Mouse (Mus musculus) gonadal fat pad, adult 2 months (tissue): Measurements from ENCODE around the gene Gm42957. TPM values are rescaled to one million over a fixed set of nuclear protein-coding genes. Genes with fewer than 3 reads are reported as not detected.
A peak's percentile ranks its signal among the peaks of the same experiment; 100 is the strongest.
"Not testable (repeated sequence)": the region's sequence is repeated elsewhere in the genome, so short reads cannot be mapped to it uniquely, and the experiment has no call there.

Source experiments
- DNase-seq: peaks from one replicate; pipeline ENCODE4 v3.0.0-alpha.2; 2012; ENCODE audit warnings: low read depth
- polyA plus RNA-seq: library from polyadenylated mRNA; depleted of rRNA; stranded (reverse); fragments of >200 nt; gene quantifications from 2 replicates; pipeline ENCODE4 v1.2.3, GENCODE M21; 2012

The Gm42957 gene
- polyA plus RNA-seq, 1 experiment, result 0.09 TPM

GRCm38 (mm10) chr3:96617941-96618340, 17.3 kb upstream of the Gm42957 start:
- DNase-seq, result no peak

DNA sequence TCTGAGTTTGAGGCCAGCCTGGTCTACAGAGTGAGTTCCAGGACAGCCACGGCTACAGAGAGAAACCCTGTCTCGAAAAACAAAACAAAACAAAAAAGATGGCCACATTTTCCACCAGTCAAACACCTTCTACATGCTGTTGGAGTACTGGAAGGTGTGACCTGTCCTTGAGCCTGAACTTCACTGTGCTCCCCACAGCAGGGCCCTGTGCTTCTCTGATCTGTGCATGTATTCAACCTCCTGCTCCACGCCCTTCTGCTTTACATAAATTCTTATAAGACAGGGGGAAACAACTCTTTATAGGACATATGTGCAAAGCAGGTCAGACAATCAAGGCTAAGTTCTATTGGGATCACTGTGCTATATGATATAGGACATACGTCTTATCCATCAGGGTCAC, 12.1 kb upstream of the Gm42957 start:
- DNase-seq, result no peak

DNA sequence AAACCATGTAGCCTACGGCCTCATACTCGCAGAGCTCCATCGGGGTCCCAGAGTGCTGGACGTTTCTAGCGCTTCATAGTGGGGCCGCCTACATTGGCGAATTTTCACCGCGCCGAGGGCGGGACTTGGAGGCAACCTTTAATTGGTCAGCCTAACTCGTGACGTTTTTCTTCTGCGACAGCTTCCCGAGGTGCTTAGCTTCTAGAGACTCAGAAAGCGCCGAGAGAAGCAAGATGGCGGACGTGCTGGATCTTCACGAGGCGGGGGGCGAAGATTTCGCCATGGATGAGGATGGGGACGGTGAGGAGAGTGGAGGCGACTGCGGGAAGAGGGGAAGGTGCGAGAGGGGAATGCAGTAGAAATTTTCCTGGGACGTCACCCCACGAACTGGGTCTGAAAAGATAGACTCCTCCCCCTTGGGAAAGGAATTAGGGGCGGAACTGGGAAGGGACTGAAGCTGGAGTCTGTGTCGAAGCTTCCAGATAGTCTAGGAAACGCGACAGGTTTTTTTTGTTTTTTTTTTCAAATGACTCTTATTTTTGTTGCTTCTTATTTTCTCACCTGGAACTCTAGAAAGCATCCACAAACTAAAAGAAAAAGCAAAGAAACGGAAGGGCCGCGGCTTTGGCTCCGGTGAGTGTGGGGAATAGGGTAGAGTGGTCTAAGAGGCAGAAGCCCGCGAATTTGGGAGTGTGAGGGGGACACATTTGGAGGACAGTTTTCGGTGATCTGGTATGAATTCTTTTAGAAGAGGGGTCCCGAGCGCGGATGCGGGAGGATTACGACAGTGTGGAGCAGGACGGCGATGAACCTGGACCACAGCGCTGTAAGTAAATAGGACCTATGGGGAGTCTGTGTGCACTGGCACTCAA, 5.3 kb upstream of the Gm42957 start, which contains the start of gene Rbm8a:
Gene Rbm8a, plus strand, starts transcription at position 205 of the 872 bp plus-strand sequence.
- DNase-seq, result peak; percentile 84

DNA sequence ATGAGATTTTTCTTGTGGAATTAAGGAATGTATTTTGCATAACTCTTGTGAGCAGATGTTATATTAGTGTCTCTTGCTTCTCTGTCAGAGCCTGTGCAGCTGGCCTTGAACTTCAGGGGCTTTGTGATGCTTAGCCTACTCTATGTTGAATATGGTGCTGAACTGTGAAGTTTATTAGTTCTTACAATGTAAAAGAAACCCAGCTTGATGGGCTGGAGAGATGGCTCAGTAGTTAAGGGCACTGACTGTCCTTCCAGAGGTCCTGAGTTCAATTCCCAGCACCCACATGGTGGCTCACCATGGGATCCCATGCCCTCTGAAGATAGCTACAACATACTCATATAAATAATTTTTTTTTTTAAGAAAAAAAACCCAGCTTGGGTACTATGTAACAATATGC, 3.2 kb upstream of the Gm42957 start:
- no peak for DNase-seq

DNA sequence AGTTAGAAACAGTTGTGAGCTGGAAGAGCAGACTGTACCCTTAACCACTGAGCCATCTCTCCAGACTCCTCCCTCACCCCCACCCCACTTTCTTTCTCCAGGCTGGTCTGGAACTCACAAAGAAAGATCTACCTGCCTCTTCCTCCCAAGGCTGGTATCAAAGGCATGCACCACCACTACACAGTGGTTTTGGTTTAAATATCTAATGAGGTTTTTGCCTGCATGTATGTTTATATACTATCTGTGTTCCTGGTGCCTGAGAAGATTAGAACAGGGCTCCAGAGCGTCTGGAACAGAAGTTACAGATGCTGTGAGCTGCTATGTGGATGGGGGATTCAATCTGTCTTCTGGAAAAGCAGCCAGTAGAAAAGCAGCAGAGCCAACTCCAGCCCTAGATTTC, 1.3 kb upstream of the Gm42957 start:
- DNase-seq, result no peak

DNA sequence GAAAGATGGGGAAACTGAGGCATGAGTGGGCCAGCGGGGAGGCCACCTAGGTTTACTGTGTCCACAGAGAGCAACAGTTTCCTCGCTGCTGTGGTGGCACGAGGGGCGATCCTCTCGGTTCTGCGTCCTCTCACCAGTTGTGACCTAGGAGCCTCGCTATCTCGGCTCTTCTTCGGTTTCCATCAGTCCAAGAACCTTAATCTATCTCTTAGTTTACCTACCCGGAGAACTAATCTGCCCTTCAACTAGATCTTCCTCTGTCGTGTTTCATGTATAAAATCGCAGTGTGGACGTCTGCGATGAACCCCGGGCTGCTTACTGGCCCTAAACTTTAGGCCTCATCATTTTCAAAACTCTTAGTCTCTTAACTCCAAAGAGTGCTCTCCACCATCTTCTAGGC, 632 bp downstream of the Gm42957 start:
- DNase-seq, result no peak

DNA sequence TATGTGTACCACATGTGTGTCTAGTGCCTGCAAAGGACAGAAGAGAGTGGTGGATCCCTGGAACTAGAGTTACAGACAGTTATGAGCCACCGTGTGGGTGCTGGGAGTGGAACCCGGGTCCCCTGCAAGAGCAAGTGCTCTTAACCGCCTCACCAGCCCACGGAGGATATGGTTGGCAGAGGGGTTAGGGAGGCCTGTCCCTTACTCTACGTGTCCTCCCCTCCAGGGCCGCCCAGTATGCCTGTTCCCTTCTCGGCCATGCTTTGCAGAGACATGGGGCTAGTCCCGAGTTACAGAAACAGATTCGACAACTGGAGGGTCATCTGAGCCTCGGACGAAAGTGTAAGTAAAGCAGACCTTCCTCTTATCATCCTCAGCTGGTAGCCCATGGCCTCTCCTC, 1.2 kb downstream of the Gm42957 start:
- no peak for DNase-seq

DNA sequence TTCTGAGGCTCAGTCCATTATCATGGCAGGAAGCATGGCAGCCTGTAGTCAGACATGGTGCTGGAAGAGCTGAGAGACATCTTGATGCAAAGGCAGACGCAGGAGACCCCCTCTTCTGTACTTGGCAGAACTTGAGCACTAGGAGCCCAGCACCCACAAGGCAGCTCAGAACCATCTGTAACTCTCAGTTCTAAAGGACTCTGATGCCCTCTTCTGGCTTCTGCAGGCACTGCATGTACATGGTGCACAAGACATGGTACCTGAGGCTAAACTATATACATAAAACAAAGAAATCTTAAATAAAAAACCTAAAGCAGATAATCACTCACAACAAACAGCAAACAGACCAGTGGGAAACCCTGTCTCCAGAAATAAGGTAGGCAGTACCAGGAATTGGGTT, 3.9 kb downstream of the Gm42957 start:
- no peak for DNase-seq

GRCm38 (mm10) chr3:96645018-96645649, 9.9 kb downstream of the Gm42957 start, which contains the start of gene Itga10:
Gene Itga10, plus strand, starts transcription at chr3:96645584.
- DNase-seq, result no peak

DNA sequence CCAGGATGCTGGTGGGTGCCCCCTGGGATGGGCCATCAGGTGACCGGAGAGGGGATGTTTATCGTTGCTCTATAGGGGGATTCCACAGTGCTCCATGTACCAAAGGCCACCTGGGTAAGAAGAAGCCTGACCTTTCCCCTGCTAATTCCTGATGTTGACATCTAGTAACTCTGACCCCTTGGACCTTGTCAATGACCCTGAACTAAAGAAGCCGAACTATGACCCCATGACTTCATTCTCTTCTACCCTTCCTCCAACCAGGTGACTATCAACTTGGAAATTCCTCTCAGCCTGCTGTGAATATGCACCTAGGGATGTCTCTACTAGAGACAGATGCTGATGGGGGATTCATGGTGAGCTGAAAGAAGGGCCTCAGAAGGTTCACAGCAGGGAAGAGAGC, 12.1 kb downstream of the Gm42957 start:
- DNase-seq, result no peak

DNA sequence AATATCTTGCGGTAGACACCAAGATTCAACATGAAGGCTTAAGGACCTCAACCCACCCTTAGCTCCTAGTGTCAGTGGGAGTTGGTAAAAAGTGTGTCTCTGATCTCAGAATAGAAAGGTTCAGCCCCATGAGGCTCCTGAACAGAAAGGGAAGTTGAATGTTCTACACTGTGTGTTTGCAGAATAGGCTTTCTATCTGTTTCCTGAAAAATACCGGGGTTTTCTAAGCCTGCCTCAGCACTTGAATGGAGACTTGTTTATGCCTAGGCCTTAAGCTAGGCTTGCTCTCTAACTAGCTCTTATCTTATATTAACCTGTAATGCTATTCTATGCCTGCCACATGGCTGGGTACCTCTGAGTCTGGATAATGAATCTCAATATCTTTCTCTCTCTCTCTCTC, 25.6 kb downstream of the Gm42957 start:
- no peak for DNase-seq

GRCm38 (mm10) chr3:96662731-96663316, 27.6 kb downstream of the Gm42957 start:
- no peak for DNase-seq

GRCm38 (mm10) chr3:96663432-96664239, 28.4 kb downstream of the Gm42957 start:
- DNase-seq, result no peak

- DNase-seq, result not testable (repeated sequence)
Measured at GRCm38 (mm10) chr3:96665732-96666363, 30.6 kb downstream of the Gm42957 start.

DNA sequence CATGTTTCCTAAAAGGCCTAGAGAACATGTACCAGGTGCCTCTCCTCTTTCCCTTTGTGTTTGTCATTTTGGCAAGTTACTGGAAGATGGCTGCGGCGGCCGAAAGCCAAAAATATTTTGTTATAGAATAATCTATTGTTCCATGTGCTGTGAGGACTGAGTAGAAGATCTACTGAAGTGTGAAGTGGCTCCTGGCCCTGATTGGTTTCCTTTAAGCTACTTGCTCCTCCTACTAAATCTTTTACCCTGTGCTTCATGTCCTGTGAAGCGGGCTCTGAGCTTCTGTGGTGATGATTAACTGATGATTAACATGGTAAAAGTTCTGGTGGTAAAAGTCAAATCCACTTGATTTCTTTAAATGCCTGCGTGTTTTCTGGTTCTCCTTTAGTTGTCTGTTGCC, 31.6 kb downstream of the Gm42957 start:
- DNase-seq, result no peak

DNA sequence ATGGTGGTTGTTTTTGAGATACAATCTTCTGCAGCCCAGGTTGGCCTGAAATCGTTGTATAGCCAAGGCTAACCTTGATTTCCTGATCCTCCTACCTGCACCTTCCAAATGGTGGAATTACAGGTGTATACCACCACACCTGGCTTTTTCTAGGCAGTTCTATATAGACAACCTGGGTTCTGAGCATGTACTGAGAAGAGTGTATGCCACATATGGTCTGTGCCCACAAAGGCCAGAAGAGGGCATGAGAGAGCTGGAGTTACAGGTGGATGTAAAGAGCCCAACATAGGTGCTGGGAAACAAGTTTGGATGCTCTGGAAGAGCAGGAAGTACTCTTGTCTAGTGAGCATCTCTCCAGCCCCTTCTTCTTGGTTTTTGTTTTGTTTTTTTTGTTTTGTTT, 32.0 kb downstream of the Gm42957 start:
- no peak for DNase-seq

DNA sequence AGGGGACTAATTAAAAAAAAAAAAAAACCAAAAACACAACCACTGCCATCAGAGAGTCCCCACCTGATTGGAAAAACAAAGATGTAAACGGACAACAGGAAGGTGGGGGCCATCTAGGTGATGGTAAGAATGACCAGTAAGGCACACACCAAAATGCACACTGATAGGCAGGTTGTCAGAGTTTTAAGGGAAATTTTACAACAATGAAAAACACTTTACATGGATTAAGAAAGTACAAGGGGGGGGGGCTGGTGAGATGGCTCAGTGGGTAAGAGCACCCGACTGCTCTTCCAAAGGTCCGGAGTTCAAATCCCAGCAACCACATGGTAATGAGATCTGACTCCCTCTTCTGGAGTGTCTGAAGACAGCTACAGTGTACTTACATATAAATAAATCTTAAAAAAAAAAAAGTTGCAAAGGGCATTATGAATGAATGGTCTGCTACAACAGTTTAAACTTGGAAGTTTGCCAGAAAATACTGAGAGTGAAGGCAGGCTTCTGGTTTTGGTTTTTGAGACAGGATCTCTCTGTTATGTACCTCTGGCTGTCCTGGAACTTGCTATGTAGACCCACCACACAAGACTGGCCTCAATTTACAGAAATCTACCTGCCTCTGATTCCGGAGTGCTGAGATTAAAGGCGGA, 33.3 kb downstream of the Gm42957 start:
- no peak for DNase-seq

GRCm38 (mm10) chr3:96669727-96670468, 34.6 kb downstream of the Gm42957 start, which contains the start of gene Ankrd35:
Gene Ankrd35, plus strand, starts transcription at chr3:96670131.
- DNase-seq, result no peak

- no peak for DNase-seq
Measured at GRCm38 (mm10) chr3:96671519-96671918, 36.2 kb downstream of the Gm42957 start.

DNA sequence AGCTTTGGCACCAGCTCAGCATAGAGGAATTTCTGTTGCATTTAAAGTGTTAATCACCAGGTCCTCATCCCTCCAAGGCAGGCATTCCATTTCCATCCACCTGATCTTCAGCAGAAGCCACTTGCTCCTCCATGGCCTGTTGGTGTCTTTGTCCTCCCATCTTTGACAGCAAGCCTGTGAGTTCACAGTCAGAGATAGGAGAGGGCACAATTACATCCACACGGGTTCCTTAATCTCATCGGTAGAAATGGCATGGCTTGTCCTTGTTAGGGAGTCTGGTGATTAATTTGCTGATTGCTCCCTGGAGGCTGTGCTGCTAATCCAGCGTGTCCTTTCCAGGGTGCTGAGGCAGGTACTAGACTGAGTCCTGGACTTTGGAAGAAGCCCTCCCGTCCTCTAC, 38.2 kb downstream of the Gm42957 start:
- no peak for DNase-seq
